Mouse (Mus musculus) adrenal gland, adult 18-20 months (tissue): ENCODE results near the gene Zbed5. TPM values are rescaled to one million over a fixed set of nuclear protein-coding genes. Genes with fewer than 3 reads are reported as not detected.
"Not testable (repeated sequence)": the region's sequence is repeated elsewhere in the genome, so short reads cannot be mapped to it uniquely, and the experiment has no call there.

Source experiments
- DNase-seq, 2 experiments: peaks; one replicate each; pipeline ENCODE4 v3.0.0; 2021 to 2022; ENCODE audit warnings: low spot score in 2 of 2
- long read RNA-seq, 2 experiments: library from polyadenylated mRNA; stranded (forward); transcript quantifications; one replicate each; pipeline ENCODE4 v2.0.0; 2021
- total RNA-seq, 2 experiments: library from RNA; stranded (reverse); gene quantifications; 1 replicate in 1 of 2; 2 replicates in 1 of 2; pipeline ENCODE4 v1.2.3; 2021

The Zbed5 gene
- total RNA-seq: 1 to 10 TPM; 1.5 to 2.1 TPM
- long read RNA-seq, experiment 1, partial matches to known transcripts: 0 of 1 reads
- long read RNA-seq, experiment 1, other reads (novel, unspliced or antisense): 0 of 1 reads
- long read RNA-seq, experiment 2, partial matches to known transcripts: 0 of 5 reads
- long read RNA-seq, experiment 2, other reads (novel, unspliced or antisense): 0 of 5 reads

DNA sequence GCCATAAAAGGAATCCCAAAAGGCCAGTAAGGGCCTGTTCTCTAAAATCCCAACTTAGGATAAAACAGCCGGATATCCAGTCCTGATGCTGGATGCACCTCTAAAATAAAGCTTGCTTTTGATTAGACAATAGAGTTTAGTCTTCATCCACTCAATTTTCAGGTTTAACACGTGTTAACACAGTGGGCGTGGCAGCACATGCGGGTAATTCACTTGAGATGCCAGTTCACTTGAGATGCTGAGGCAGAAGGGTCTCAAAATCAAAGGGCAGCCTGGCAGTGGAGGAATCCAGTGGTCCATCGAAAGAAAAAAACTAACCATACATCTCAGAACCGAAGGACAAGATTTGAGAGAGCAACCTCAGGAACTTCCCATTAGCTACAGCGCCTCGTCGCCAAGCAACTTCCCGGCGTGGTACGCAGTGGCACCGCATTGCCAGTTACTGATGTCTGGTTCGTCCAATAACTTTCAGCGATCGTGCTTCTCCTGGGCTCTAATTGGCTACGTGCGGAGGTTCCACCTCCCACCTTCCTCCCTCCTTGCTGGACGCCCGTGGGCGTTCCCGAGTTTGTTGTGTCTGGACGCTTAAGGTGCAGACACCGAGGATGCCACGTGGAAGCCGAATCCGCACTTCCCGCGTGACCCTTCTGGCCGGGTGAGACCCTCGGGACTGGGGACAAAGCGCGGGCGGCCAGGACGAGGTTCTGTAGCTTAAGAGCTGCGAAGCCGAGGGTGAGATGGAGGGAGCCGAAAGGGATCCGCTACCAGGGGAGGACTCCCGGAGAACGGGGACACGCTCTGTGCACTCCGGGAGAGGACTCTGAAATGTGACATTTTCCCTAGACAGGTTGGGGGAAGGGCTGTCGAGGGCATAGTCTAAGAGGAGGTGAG, at the start of gene Zbed5:
Zbed5 (plus strand) TSS at position 526 of the 891 bp plus-strand sequence.
- peak; percentile 74 to 80 for DNase-seq

DNA sequence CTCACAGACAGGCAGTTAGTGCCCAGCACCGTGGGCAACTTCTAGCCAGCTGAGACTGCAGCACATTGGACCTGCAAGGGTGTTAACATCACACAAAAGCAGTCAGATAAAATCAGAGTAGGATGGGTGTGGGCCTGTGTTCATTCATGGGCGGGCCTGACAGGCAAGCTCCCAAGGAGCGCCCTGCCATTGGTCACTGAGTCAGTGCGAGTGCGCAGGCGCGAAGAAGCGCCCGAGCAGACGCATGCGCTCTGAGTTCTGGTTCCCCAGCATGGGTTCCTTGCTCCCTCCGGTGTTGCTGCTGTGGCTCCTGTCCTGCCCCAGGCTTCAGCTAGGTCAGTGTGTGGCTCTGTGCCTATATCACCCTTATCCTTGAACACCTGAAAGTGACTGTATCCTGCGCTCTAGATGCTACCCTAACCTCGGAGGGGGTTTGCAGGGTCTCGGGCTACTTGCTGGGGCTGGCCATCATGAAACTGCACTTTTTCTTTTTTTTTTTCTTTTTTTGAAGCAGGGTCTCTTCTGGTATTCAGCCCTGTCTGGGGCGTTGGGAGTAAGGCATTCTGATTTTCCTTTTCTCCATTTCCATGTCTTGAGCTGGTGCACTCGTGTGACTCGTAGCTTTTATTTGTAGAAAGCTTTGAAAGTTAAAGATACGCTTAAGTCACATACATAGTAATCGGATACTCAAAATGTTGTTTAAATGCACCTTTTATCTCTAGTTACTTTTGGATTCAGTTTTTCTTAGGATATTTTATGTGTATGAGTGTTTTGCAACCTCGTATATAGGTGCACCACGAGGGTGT, 48.6 kb upstream of the Zbed5 start, which contains the start of gene Sumf2:
Sumf2 (plus strand) TSS at position 235 of the 806 bp plus-strand sequence.
- DNase-seq: peak; percentile 96

DNA sequence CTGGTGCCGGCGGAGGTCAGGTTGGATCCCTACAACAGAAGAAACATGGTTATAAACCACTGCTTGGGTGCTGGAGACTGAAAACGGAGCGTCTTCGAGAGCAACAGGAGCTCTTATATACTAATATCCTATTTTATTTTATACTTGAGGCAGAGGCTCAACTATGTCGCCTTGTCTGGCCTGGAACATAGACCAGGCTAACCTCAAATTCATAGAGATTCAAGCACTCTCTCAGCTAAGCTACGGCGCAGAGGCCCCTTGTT, 48.0 kb upstream of the Zbed5 start:
- no peak for DNase-seq

DNA sequence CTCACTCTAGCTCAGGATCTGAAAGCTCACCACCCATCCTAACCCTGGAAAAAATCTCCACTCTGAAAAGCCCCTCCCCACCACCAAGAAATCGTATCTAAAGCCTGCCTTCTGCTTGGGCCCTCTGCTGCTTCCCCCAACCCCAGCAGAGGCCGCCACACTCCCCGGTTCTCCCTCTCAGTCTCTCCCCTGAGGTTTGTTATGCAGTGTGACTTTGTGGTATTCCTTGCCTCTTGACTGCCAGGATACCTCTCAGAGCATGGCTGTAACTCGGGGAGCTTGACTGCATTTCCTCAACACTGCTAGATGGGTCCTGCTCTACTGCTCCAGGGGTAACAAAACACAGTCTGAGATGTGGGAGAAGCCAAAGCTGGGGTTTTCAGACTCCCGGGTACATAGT, 40.4 kb upstream of the Zbed5 start:
- DNase-seq: no peak

DNA sequence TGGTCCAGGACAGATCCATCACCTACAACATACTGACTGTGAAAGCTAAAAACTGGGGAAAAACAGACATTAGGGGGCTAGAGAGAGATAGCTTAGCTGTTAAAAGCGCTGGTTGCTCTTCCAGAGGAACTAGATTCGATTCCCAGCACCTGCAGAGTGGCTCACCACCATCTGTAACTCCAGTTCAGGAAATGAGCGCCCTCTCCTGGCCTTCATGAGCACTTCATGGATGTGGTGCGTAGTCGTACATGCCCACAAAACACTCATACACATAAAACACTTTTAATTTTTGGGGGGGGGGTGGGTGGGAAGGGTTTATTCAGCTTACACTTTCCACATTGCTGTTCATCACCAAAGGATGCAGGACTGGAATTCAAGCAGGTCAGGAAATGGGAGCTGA, 39.1 kb upstream of the Zbed5 start:
- no peak for DNase-seq

DNA sequence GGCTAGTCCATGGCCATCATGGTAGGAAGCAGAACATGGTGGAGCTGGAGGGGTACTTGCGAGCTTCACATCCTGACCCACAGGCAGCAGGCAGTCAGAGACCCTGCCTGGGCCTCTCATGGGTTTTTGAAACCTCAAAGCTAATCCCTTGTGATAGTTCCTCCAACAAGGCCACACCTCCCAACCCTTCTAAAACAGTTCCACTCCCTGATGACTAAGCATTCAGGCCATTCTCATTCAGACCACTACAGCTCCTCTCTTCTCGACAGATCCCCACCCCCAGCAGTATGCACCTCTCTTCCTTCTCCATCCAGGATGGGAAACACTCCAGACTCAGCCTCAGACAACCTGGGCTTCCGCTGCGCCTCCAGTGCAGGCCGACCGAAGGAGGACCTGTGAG, 33.2 kb upstream of the Zbed5 start:
- DNase-seq: no peak

DNA sequence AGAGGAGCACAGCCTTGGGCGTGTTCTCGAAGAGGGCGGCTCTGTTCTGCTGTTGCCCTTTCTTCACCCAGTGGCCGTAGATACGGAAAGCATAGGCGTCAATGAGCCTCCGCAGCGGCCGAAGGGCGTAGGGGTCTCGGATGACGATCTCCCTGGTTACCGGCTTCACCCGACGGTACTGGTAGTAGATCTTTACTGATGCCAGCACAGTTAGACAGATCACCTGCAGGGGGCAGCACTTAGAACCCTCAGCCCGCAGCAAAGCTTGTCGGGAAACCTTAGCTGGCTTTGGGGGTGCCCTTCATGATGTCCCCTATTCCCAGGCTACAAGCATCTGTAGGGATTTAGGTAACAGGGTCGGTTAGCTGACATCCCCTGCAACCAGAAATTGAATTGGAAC, 31.1 kb upstream of the Zbed5 start:
- DNase-seq: peak; percentile 45 to 60

DNA sequence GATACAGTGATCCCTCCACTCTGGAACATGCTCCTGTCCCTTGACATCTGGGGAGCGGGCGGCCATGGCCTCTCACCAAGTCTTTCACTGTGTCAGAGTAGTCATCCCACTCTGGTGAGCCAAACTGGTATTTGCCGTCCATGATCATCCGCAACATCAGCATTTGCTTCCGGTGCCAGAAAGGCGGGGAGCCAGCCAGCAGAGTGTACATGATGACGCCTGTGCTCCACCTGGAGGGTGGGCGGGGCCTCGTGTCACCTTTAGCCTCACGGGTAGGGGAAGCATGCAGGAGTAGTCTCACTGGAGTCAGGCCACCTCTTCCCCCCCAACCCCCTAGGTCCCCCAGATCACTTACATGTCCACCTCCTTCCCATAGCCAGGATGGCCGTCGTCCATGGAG, 29.7 kb upstream of the Zbed5 start:
- DNase-seq: no peak

DNA sequence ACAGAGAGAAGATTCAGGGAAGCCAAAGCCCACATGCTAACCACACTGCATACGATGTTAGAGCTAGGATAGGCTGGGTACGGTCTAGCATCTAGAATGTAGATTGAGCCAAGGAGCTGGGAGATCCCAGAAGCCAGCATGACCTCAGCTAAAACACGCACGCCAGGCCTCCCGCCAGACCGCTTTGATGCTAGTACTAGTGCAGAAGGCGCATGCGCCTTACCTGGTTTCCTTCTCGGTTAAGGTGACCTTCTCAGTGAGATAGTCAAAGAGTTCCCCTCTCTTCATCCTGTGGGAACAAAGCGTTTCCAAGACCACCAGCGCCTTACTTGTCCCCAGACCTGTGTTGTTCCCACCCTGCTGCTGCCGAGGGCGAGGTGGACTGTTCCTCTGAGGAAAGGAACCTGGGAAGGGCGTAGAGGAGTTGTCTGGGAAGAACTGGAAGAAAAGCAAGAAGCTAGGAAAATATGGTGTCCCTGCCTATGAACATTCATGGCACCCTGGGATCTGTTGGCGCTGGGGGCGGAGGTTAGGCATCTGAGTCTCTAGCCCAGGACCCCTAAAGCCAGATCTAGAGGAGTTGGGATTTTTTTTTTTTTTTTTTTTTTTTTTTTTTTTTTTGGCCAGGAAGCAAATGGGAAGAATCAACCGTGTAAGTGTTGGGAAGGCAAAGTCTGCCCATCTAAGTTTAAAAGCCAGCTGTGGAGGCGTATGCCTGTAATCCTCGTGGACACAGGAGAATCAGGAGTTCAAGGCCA, 26.1 kb upstream of the Zbed5 start:
- no peak for DNase-seq

DNA sequence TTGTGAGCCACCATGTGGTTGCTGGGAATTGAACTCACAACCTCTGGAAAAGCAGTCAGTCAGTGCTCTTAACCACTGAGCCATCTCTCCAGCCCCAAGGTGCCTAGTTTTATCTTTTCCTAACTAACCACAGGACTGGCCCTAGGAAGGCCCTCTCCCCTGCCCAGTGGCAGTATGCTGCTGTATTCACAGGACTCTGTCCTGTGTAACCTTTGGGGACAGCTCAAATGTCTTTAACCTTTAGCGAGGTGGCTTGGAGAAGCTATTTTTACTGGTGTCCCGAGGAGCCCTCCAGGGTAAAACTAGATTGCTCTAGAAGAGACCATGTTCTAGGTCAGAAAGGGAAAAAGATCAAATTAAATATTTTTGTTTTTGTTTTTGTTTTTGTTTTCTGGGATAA, 24.3 kb upstream of the Zbed5 start:
- DNase-seq: no peak

DNA sequence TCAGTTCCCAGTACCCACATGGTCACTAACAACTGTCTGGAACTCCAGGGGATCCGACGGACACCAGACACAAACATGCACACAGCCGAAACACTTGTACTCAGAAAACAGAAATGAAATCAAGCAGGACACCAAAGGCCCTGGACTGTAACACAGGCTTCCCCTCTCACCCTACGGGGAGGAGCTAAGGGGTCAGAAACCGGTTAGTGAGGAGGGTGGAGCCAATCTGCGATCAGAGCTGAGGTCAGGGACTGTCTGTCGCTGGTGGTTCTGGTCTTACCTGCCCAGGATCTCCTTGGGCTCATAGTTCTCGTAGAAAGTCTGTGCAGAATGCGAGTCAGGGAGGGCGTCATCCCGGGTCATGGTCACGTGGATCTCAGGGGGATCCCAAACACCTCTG, 21.6 kb upstream of the Zbed5 start:
- no peak for DNase-seq

DNA sequence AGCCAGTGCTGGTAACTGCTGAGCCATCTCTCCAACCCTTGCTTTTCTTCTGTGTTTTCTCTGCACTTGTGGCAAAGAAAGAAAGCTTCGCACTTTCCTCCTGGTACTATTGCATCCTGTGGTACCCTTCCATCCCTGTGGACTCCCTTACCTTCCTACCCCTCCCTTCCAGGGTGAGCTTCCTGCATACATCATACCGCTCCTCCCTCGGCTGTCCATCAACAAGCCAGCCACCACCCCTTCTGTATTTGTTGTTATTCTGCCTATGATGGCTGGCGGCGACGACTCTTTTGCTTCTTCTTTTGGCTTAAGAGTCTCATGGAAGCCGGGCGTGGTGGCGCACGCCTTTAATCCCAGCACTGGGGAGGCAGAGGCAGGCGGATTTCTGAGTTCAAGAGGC, 20.4 kb upstream of the Zbed5 start:
- no peak for DNase-seq

DNA sequence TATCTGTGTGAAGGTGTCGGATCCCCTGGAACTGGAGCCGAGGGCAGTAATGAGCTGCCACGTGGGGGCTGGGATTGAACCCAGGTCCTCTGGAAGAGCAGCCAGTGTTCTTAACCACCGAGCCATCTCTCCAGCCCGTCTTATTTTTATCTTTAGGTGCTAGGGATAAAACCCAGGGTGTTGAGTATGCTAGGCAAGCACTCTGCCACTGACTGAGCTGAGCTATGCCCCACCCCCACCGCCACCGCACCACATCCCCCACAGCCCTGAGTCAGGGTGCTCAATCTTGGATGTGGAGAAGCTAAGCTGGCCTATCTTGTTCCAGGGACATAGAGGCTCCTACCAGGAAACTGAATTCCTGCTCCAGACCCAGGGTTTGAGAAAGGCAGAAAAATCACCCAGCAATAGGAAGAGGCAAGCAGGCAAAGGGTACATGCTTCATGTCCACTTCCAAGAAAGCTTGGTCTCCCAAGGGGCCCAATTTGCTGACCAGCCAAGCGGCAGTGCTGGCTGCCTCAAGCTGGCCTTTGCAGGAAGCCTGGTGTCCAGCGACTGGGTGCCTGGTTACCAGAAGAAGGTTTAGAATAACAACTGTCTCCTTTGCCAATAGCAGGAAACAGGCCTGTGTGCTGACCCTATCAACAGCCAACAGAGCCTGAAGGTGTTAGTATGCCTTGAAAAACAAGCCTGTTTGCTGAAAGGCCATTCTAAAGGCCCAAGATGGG, 17.6 kb upstream of the Zbed5 start:
- no peak for DNase-seq

DNA sequence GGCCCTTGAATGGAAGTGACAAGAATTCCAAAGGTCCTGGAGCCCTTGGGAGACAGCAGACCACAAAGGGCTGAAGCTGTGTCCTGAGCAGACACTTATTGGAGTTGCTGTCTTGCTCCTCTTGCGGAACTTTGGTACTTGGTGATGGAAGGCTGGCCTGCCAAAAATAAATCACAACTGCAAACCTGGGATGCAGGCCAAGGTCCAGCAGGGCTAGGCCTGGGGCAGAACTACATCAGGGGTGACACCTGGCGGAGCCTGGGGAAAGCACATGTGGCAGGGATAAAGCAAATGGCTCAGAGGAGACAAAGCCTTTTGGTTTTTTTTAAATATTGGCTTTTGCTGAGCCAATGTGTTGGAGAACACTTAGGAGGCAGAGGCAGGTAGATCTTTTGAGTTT, 16.6 kb upstream of the Zbed5 start:
- DNase-seq: peak; percentile 67 to 72

DNA sequence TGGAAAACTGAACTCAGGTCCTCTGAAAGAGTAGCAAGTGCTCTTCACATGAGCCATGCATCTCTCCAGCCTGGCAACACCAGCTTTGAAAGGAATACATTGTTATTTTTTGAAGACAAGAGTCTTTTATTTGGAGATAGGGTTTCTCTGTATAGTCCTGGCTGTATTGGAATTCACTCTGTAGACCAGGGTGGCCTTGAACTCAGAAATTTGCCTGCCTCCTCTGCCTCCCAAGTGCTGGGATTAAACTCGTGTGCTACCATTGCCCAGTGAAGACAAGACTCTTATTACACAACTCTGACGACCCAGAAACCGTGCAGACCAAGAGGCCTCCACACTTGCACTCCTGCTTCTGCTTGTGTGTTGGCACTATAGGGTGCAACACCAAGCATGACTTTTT, 15.6 kb upstream of the Zbed5 start:
- no peak for DNase-seq

DNA sequence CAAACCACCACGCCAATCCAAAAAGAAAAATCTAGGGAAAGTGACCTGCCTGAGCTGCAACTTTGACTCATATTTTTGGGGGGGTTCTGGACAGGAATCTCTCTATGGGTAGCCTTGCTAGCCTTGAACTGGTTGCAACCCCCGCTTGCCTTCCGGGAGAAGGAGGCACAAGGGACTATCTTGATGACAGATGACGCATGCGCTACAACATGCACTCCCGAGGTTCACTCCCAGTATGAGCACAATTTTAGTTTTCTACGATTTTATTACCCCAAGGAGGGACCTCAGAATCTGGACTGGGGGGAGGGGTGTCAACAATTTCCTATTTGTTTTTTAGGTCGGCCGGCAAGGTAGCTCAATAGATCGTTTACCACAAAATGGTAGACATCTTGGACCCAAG, 9.3 kb upstream of the Zbed5 start:
- DNase-seq: no peak

DNA sequence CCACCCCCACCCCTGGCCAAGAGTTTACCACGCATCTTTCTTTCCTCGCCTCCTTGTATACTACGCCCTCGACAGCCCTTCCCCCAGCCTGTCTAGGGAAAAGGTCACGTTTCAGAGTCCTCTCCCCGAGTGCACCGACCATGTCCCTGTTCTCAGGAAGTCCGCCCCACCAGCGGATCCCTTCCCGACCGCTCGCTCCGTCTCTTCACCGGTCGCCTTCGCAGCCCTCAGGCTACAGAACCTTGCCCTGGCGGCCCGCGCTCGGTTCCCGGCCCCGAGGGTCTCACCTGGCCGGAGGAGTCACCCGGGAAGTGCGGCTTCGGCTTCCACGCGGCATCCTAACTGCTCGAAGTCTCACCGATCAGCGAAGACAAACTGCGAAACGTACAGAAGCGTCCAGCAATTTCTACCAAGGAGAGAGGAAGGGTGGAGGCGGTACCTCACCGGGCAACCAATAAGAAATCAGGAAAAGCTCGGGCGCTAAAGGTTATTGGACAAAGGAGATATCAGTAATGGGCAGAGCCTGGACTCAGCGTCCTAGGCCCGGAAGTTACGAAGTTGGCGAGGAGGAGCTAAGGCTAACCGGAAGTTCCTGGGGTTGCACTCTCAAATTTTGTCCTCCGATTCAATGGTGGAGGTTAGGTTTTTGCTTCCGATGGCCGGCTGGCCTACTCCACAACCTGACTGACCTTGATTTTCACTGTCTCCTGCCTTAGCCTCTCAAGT, 8.4 kb upstream of the Zbed5 start, which contains the start of gene Chchd2:
Chchd2 (minus strand) TSS at position 560 of the 726 bp plus-strand sequence.
- peak; percentile 83 to 86 for DNase-seq

DNA sequence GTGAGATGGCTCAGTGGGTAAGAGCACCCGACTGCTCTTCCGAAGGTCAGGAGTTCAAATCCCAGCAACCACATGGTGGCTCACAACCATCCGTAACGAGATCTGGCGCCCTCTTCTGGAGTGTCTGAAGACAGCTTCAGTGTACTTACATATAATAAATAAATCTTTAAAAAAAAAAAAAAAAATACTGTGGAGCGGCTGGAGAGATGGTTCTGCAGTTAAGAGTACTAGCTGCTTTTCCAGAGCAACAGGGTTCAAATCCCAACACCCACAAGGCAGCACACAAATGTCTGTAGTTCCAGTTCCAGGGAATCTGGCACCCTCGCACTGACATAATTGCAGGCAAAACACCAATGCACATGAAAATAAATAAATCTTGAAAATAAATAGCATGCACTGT, 5.1 kb upstream of the Zbed5 start:
- not testable (repeated sequence) for DNase-seq

DNA sequence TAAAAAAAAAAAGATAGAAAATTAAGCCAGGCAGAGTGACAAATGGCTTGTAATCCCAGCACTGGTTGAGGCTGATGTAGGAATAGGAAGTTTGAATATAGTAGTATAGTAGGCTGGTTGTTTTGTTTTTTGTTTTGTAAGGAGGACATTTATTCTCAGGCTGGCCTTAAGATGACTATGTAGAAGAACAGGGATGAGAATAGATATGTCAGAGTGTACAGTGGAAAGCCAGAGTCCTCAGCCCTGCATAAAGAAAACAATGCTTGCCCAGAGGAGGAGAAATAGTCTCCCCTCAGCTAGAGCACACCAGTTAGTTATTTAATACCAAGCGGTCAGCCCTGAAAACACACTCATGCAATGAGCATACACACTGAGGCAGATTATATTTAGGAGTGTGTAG, 2.9 kb downstream of the Zbed5 start, which contains the start of gene Phkg1:
Phkg1 (minus strand) TSS at position 101 of the 400 bp plus-strand sequence.
- DNase-seq: no peak

DNA sequence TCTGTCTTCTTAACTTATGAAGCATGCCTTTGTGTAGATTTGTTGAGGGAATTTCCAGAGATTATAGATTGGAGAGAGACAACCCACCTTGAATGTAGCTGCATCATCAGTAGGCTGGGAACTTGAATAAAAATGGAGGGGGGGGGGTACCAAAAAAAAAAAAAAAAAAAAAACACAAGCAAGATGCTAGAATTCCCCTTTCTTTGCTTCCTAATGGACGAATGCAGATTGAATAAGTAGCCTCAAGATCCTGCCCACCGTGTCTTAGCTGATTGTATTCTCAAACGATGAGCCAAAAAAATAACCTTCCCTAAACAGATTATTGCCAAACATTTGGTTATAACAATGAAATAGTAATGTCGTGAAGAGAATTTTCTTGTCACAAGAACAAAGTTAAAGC, 12.3 kb downstream of the Zbed5 start:
- DNase-seq: no peak
